Mouse (Mus musculus) embryonic facial prominence, embryonic 13.5 days (tissue): Measurements from ENCODE around the gene Dnhd1. TPM values are rescaled to one million over a fixed set of nuclear protein-coding genes. Genes with fewer than 3 reads are reported as not detected.
"Not testable (repeated sequence)": the region's sequence is repeated elsewhere in the genome, so short reads cannot be mapped to it uniquely, and the experiment has no call there.

ENCODE experiments used
- ATAC-seq: fragments of 200-750 bp; cut with Nextera tagmentation; 2 replicates; pipeline ENCODE4 v1.8.0; 2017; ENCODE audit warnings: low read depth; ENCODE audit not compliant: insufficient number of reproducible peaks, insufficient read depth, low FRiP score, low TSS enrichment
- H3K27ac ChIP-seq: fragments of 300-500 bp; sonication (generic); 2 replicates; pipeline ENCODE4 v1.5.1; 2015; ENCODE audit warnings: moderate library complexity, mild to moderate bottlenecking, inconsistent platforms
- H3K27me3 ChIP-seq: fragments of 300-500 bp; sonication (generic); 2 replicates; pipeline ENCODE4 v1.6.1; 2015; ENCODE audit warnings: mild to moderate bottlenecking, inconsistent platforms
- H3K36me3 ChIP-seq: fragments of 300-500 bp; sonication (generic); 2 replicates; pipeline ENCODE4 v1.6.1; 2015; ENCODE audit warnings: mild to moderate bottlenecking, inconsistent platforms
- H3K4me1 ChIP-seq: fragments of 300-500 bp; sonication (generic); 2 replicates; pipeline ENCODE4 v1.6.1; 2015; ENCODE audit warnings: inconsistent platforms
- H3K4me2 ChIP-seq: fragments of 300-500 bp; sonication (generic); 2 replicates; pipeline ENCODE4 v1.6.1; 2015; ENCODE audit warnings: moderate library complexity, mild to moderate bottlenecking, inconsistent platforms
- H3K4me3 ChIP-seq: fragments of 300-500 bp; sonication (generic); 2 replicates; pipeline ENCODE4 v1.5.1; 2015; ENCODE audit warnings: mild to moderate bottlenecking, inconsistent platforms
- H3K9ac ChIP-seq: fragments of 300-500 bp; sonication (generic); 2 replicates; pipeline ENCODE4 v1.6.1; 2015; ENCODE audit warnings: mild to moderate bottlenecking, inconsistent platforms
- H3K9me3 ChIP-seq: fragments of 300-500 bp; sonication (generic); 2 replicates; pipeline ENCODE4 v1.6.1; 2016; ENCODE audit warnings: inconsistent platforms
- WGBS: fragments of 180-500 bp; shearing (Covaris S2); methylation state at CpG from one replicate; pipeline ENCODE4 v1.1.7; 2015; ENCODE audit warnings: mixed read lengths; 5-methylcytosine and 5-hydroxymethylcytosine counted together
- polyA plus RNA-seq: library from polyadenylated mRNA; unstranded; fragments of >200 nt; fragmentation: Nextera tagmentation; extraction: Ambion mirVana; gene quantifications from 2 replicates; pipeline ENCODE4 v1.2.1, GENCODE M21; 2015

Gene Dnhd1
- polyA plus RNA-seq, 1 experiment from 2014 or later: 1.1 TPM

DNA sequence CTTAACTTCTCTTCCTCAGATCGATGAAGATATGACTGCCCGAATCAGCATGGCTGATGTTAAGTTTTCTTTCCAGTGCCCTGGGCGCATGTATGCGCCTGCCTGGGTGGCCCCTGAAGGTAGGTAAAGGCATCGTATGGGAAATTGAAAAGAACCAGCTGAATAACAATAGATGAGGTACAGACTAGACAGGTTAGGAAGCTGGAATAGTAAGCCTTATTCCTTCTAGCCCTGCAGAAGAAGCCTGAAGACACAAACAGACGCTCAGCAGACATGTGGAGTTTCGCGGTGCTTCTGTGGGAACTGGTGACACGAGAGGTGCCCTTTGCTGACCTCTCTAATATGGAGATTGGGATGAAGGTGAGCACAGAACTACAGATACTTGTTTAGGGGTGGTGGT lies 91.4 kb downstream of the Dnhd1 start:
- no peak overlapping the region for H3K4me2 ChIP-seq
- no peak overlapping the region for H3K4me3 ChIP-seq
- no peak for ATAC-seq
- peaks cover 32% of the 10 kb centered on the region for H3K4me1 ChIP-seq
- peaks cover 43% of the 10 kb centered on the region for H3K36me3 ChIP-seq
- no peak overlapping the region for H3K9ac ChIP-seq
- no peaks in the 10 kb centered on the region for H3K27me3 ChIP-seq
- no peak overlapping the region for H3K27ac ChIP-seq
- no peaks in the 10 kb centered on the region for H3K9me3 ChIP-seq
- 90% methylated on average over 9 of the region's 9 CpGs for WGBS

GRCm38 (mm10) chr7:105742539-105743215 lies 92.0 kb downstream of the Dnhd1 start:
- peaks cover 27% of the 10 kb centered on the region for H3K4me1 ChIP-seq
- not testable (repeated sequence) for H3K9me3 ChIP-seq, H3K27me3 ChIP-seq, H3K9ac ChIP-seq, H3K27ac ChIP-seq, ATAC-seq
- H3K4me2 ChIP-seq: peak overlapping the region; percentile 85; the same call in 1 of the 2 replicates
- peaks cover 47% of the 10 kb centered on the region for H3K36me3 ChIP-seq
- peak overlapping the region; percentile 95; the same call in 1 of the 2 replicates for H3K4me3 ChIP-seq
- WGBS: 86% methylated on average over 7 of the region's 7 CpGs

DNA sequence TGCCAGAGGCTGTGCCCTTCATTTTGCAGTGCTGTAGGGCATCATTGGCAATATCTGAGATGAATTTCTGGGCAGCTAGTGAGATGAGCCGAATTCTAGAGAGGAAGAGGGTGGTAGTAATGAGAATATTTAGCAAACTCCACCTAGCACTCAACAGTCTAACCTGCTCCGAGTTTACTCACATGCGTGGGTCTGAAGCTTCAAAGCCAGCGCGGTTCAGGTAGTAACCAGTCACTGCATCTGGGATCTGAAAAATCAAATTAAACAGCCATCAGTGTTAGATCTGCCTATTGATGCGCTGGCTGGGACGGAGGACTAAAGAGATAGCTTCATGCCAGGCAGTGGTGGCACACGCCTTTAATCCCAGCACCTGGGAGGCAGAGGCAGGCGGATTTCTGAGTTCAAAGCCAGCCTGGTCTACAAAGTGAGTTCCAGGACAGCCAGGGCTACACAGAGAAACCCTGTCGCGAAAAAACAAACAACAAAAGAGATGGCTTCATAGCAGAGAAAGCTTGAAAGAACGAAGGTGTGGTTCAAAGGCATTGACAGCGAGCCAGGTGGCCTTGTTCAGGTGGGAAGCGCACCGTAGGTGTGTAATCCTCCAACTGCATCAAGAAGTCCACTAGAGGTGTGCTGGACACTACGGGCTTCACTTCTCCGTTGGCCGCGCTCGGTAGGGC lies 92.8 kb downstream of the Dnhd1 start:
- Histone ChIP-seq H3K9ac (peak overlapping the region; percentile 96), H3K27ac (peak overlapping the region; percentile 80; the same call in 1 of the 2 replicates), H3K4me2 (peak overlapping the region; percentile 85), H3K4me1 (peaks cover 22% of the 10 kb centered on the region), H3K36me3 (peaks cover 55% of the 10 kb centered on the region), H3K4me3 (peak overlapping the region; percentile 95)
- H3K27me3 ChIP-seq, H3K9me3 ChIP-seq, ATAC-seq: not testable (repeated sequence)
- WGBS: 33% methylated on average over 20 of the region's 20 CpGs

DNA sequence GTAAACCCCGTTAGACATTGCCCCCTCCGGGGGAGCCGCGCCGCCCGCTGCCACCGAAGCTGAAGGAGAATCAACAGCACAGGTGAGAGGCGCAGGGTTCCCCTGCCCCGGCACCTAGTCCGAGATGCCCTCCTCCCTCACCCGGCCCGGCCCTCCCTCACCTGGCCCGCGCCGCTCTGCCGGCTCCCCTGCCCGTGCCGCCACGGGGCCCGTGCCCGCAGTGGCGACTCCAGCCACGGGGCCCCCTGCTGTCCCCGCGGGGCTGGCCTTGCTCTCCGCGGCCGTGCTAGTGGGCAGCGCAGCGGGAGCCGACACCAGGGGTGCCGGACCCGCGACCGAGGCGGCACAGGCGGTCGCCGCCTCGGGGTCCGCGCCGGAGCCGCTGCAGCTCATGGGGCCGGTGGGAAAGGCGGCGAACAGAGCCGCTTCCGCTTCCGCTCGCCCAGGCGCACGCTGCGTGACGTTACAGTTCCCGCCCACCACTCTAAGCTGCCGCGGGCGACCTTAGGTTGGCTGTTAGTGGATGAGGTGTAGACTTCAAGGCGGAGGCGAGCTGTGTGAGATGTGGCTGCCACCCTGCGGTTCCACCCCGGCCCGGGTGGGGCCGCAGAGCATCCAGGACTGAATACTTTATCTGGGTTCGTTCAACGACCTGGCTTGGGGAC lies 93.4 kb downstream of the Dnhd1 start, which contains the start of gene Taf10:
TSS of gene Taf10 (minus strand) at position 436 of the 665 bp plus-strand sequence.
- Histone ChIP-seq H3K4me3 (peak within 1 kb of the TSS; percentile 95), H3K4me2 (peak within 1 kb of the TSS; percentile 85), H3K27me3 (no peaks in the 10 kb centered on the region), H3K36me3 (peaks cover 61% of the 10 kb centered on the region), H3K9me3 (no peaks in the 10 kb centered on the region), H3K9ac (peak within 1 kb of the TSS; percentile 96), H3K27ac (peak within 1 kb of the TSS; percentile 80), H3K4me1 (peaks cover 15% of the 10 kb centered on the region)
- peak; percentile 96 for ATAC-seq
- WGBS: under 1% methylated on average over 67 of the region's 67 CpGs

GRCm38 (mm10) chr7:105747776-105748175 lies 97.1 kb downstream of the Dnhd1 start:
- no peaks in the 10 kb centered on the region for H3K9me3 ChIP-seq
- 80% methylated on average over 2 of the region's 2 CpGs for WGBS
- no peak overlapping the region for H3K27ac ChIP-seq
- no peaks in the 10 kb centered on the region for H3K27me3 ChIP-seq
- no peak overlapping the region for H3K4me2 ChIP-seq
- H3K36me3 ChIP-seq: peaks cover 39% of the 10 kb centered on the region
- ATAC-seq: no peak
- H3K4me3 ChIP-seq: no peak overlapping the region
- H3K4me1 ChIP-seq: peaks cover 17% of the 10 kb centered on the region
- no peak overlapping the region for H3K9ac ChIP-seq

GRCm38 (mm10) chr7:105751491-105752433 lies 101.1 kb downstream of the Dnhd1 start, which contains the start of gene Tpp1:
Gene Tpp1, minus strand, starts transcription at chr7:105752235.
- peak within 1 kb of the TSS; percentile 39; the same call in 1 of the 2 replicates for H3K27ac ChIP-seq

DNA sequence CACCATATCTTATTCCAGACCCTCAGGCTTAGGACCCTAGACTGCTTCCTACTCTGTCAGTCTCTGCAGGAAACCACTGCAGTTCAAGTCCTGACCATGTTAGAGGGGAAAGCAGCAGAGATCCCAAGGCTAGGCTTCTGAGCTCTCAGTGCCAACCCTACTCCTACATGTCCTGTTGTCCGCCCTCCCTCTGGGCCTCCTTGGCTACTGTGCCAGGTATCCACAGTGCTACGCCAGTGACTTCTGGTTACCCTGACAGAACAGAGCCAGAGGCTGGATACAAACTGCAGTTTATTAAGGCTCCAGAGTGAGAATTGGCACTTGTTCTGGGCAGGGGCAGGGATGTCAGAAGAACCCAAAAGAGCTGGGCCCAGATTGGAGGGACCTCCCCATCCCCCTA lies 102.1 kb downstream of the Dnhd1 start:
- Histone ChIP-seq H3K27me3 (no peaks in the 10 kb centered on the region), H3K9me3 (no peaks in the 10 kb centered on the region), H3K36me3 (peaks cover 71% of the 10 kb centered on the region), H3K4me2 (no peak overlapping the region), H3K27ac (no peak overlapping the region), H3K9ac (no peak overlapping the region), H3K4me3 (no peak overlapping the region), H3K4me1 (peaks cover 9% of the 10 kb centered on the region)
- WGBS: 87% methylated on average over 2 of the region's 2 CpGs
- ATAC-seq: no peak

More at GRCm38 (mm10) chr7:105751491-105752433, 101.1 kb downstream of the Dnhd1 start, which contains the start of gene Tpp1:
- peak within 1 kb of the TSS; percentile 77 for H3K4me2 ChIP-seq
- H3K36me3 ChIP-seq: peaks cover 68% of the 10 kb centered on the region
- H3K4me3 ChIP-seq: peak within 1 kb of the TSS; percentile 59
- H3K9me3 ChIP-seq: no peaks in the 10 kb centered on the region
- no peaks in the 10 kb centered on the region for H3K27me3 ChIP-seq
- peak within 1 kb of the TSS; percentile 78 for H3K9ac ChIP-seq
- ATAC-seq: peak; percentile 85
- H3K4me1 ChIP-seq: peaks cover 9% of the 10 kb centered on the region
- WGBS: 22% methylated on average over 20 of the region's 20 CpGs

GRCm38 (mm10) chr7:105753281-105753680 lies 102.7 kb downstream of the Dnhd1 start:
- WGBS: 90% methylated on average over 10 of the region's 10 CpGs

DNA sequence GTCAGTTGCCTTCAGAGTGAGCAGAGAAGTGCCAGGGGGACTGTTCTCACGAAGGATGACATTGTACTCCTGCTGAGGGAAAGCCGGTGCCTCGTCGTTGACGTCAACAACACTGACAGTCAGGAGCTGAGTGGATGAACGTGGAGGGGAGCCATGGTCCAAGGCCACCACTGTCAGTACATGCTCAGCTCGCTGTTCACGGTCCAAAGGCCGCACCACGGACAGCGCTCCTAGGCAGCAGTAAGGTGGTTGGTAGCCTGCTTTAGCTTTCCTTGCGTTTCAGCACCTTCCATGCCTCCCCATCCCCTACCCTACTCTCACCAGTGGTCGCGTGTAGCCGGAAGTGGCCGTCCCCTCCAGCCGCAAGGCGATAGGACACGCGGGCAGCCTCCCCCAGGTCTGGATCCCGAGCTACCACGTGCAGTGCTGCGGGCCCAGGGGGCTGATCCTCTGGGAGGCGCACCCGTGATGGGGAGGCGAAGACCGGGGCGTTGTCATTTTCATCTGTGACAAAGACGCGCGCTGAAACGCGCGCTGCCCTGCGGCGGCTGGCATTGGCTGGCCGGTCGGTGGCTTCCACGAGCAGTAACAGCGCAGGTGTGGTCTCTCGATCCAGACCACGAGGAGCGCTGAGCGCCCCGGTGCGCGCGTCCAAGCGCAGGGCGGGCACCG lies 111.3 kb downstream of the Dnhd1 start:
- Histone ChIP-seq H3K9ac (no peak overlapping the region), H3K9me3 (no peaks in the 10 kb centered on the region), H3K4me2 (peak overlapping the region; percentile 37), H3K36me3 (peaks cover 87% of the 10 kb centered on the region), H3K4me1 (no peaks in the 10 kb centered on the region), H3K27me3 (no peaks in the 10 kb centered on the region; the same call in 1 of the 2 replicates), H3K4me3 (peak overlapping the region; percentile 16; the same call in 1 of the 2 replicates), H3K27ac (no peak overlapping the region)
- ATAC-seq: no peak
- WGBS: 31% methylated on average over 51 of the region's 51 CpGs

More at GRCm38 (mm10) chr7:105753281-105753680, 102.7 kb downstream of the Dnhd1 start:
- Histone ChIP-seq H3K4me1 (peaks cover 9% of the 10 kb centered on the region), H3K9me3 (no peaks in the 10 kb centered on the region), H3K27me3 (no peaks in the 10 kb centered on the region), H3K4me2 (no peak overlapping the region), H3K4me3 (no peak overlapping the region), H3K36me3 (peaks cover 71% of the 10 kb centered on the region), H3K27ac (no peak overlapping the region), H3K9ac (peak overlapping the region; percentile 21; the same call in 1 of the 2 replicates)
- no peak for ATAC-seq
